Mouse (Mus musculus) activated CD4-positive, CD25-positive, alpha-beta regulatory T cell (primary cell): ENCODE measurements around the gene Tubb1. TPM values are rescaled to one million over a fixed set of nuclear protein-coding genes. Genes with fewer than 3 reads are reported as not detected.

Experiments used
- polyA plus RNA-seq, 2 experiments: library from polyadenylated mRNA; unstranded; fragments of 100-300 nt; shearing (Covaris generic); gene quantifications; one replicate each; pipeline ENCODE4 v1.2.1; 2017

Tubb1 gene
- not detected for polyA plus RNA-seq

GRCm38 (mm10) chr2:174450353-174450752 lies at the start of gene Tubb1:
Gene Tubb1 (plus strand): TSS chr2:174450695.

GRCm38 (mm10) chr2:174415731-174416310 lies 34.7 kb upstream of the Tubb1 start, which contains the start of gene Nelfcd:
Gene Nelfcd (plus strand): TSS chr2:174415804.

GRCm38 (mm10) chr2:174438737-174439449 lies 11.6 kb upstream of the Tubb1 start, which contains the start of gene Ctsz:
Gene Ctsz (minus strand): TSS chr2:174439039.

GRCm38 (mm10) chr2:174463789-174464523 lies 13.5 kb downstream of the Tubb1 start, which contains the start of gene Atp5e:
Gene Atp5e (minus strand): TSS chr2:174464105.

GRCm38 (mm10) chr2:174472818-174473549 lies 22.5 kb downstream of the Tubb1 start, which contains the start of gene Prelid3b:
Gene Prelid3b (minus strand): TSS chr2:174473081.

Other genes starting within 250 kb of the Tubb1 start
- gene Gnas, start 166.4 kb upstream of the Tubb1 start, polyA plus RNA-seq: 100 to 1,000 TPM; 698 to 885 TPM
- 1 to 10 TPM; 1.4 to 2.5 TPM for gene Gm20721, start 104.0 kb upstream of the Tubb1 start, polyA plus RNA-seq
- gene Nelfcd, start 34.9 kb upstream of the Tubb1 start, polyA plus RNA-seq: 10 to 100 TPM; 60.4 to 64.1 TPM
- gene Ctsz, start 11.7 kb upstream of the Tubb1 start, polyA plus RNA-seq: 100 to 1,000 TPM; 113 TPM
- 100 to 1,000 TPM; 542 to 543 TPM for gene Atp5e, start 13.4 kb downstream of the Tubb1 start, polyA plus RNA-seq
- gene Prelid3b, start 22.4 kb downstream of the Tubb1 start, polyA plus RNA-seq: 100 to 1,000 TPM in 1 of 2 experiments, 10 to 100 TPM in 1; 99.8 to 116 TPM
- 10 to 100 TPM in 1 of 2 experiments, 1 to 10 TPM in 1; 6.5 to 10.6 TPM for gene Zfp831, start 192.8 kb downstream of the Tubb1 start, polyA plus RNA-seq